Mouse (Mus musculus) right cerebral cortex, postnatal 36 days (tissue): ENCODE results near the gene Rxfp1.

ENCODE experiments used
- DNase-seq, 2 experiments: peaks; one replicate each; pipeline ENCODE4 v3.0.0; 2022; ENCODE audit warnings: low spot score in 2 of 2, mixed read lengths in 1 of 2

Gene Rxfp1

GRCm38 (mm10) chr3:79672188-79672587 lies 65.5 kb downstream of the Rxfp1 start:
- no peak for DNase-seq

- DNase-seq, result no peak
These were observed 67.1 kb downstream of the Rxfp1 start for GRCm38 (mm10) chr3:79670556-79670955.

DNA sequence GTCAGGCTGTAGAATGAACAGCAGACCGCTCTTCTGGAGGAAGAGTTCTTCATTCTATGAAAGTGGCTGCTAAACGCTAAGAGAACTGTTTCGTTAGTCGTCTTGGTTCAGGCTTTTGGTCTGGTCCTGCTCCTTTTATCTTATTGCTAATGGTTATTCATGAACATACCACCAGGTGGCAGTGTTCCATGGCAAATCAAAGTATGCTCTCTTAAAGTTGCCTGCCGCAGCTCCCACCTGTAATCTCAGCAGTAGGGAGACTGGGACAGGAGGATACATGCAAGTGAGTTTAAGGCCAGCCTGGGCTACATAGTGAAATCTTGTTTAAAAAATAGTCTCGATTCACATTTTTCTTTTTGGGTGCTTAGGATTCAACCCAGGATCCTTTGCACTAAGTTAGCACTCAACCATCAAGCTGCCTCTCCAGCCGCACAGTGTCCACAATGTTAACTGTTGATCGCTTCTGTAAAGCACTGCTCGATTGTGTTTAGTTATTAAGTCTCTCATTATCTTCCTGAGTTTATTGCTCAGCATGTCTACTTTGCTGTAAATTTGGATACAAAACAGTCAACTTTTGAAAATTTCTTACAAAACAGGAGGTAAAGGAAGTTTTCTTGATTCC lies 72.8 kb downstream of the Rxfp1 start:
- DNase-seq, result peak in 1 of 2 experiments; percentile 11

DNA sequence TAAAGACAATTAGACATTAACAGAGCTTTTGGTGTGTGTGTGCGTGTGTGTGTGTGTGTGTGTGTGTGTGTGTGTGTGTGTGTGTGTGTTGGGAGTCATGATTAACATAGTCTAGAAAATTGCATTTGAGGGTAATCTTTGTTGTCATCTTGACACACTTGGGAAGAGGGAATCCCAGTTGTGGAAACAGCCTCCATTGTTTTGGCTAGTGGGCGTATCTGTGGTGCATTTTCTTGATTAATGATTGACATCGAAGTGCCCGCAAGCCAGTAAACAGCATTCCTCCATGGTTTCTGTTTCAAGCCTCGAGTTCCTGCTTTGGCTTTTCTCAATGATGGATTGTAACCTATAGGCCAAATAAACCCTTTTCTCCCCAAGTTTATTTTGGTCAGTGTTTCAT lies 81.0 kb downstream of the Rxfp1 start:
- no peak for DNase-seq

GRCm38 (mm10) chr3:79652129-79652528 lies 85.6 kb downstream of the Rxfp1 start:
- DNase-seq, result no peak

- DNase-seq, result peak; percentile 50 to 53
These were observed 108.3 kb downstream of the Rxfp1 start, which contains the start of gene Etfdh for GRCm38 (mm10) chr3:79629416-79629730. TSS of gene Etfdh (minus strand) at chr3:79629500.

DNA sequence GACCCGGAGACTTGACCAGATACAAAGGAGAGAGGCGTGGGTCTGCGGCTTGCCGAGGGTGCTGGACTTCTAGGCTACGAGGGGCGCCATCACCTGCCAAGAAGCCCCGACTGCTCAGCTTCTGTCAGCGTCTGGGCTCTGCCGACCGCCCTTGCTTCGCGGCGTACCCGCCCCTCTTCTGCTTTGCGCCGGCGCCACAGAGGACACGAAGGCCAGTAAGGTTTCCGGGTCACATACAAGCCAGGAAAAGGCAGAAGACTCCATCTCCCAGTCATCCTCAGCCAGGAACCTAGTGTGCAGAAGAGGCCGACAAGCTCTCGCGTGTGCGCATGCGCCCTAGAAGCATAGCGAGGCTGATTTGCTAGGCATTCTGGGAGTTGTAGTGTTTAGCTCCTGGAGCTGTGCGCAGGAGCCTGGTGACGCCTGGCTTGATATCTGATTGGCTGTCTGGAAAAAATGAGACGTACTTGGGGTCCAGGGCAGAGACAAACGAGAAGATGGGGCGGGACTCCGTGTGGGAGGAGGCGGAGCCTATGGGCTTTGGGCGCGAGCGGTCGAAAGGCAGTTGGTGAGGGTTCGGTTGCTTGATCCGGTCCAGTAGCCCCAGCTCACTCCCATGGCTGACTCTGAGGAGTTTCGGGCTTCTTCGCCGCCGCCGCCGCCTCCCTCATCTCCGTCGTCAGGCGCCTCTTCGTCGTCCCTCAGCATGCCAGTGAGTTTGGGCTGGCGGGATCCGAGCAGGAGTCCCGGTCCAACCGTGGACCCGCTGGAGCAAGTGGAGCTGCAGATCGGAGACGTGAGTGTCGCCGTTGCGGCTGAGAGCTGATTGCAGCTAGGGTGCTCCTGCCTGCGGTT lies 108.9 kb downstream of the Rxfp1 start, which contains the start of gene 4930579G24Rik:
Gene 4930579G24Rik, plus strand, starts transcription at position 519 of the 855 bp plus-strand sequence.
- peak; percentile 98 to 99 for DNase-seq

- no peak for DNase-seq
These were observed 109.5 kb downstream of the Rxfp1 start for GRCm38 (mm10) chr3:79628182-79628560.

DNA sequence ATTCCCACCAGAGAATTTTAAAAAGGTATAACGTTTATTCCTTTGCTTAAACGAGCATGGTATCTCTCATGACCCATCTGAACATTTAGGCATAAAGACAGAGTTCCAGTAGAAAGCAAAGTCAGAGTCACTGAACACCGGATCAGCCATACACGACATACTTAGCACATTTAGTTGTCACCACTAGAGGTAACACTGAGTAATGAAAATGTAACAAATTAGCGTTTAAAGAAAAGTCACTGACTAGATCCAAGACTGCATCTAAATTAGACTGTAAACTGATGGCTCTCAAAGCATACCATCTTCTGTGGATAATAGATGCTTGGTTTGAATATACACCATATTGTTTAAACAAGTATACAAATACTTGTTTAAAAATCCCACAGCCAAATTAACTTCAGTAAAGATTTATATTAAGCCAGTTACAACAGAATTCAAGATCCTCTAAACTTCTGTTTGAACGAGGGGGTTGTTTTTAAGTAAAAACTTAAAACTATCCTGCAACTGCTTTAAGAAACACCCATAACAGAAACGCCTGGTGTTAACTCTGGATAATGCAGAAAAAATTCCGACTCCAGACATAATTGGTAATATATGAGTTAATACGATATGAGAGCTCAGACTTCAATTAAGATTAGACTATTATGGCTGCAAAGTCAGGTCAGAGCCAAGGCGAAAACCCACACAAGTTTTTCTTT lies 110.0 kb downstream of the Rxfp1 start:
- no peak for DNase-seq

GRCm38 (mm10) chr3:79609886-79610285 lies 127.8 kb downstream of the Rxfp1 start:
- DNase-seq, result no peak

- DNase-seq, result no peak
These were observed 142.2 kb downstream of the Rxfp1 start for GRCm38 (mm10) chr3:79595468-79595867.

GRCm38 (mm10) chr3:79591793-79592471 lies 145.7 kb downstream of the Rxfp1 start:
- no peak for DNase-seq
